Mouse (Mus musculus) splenic B cell, adult 2 months (primary cell): Measurements from ENCODE around the gene Sept12.

Experiments
- DNase-seq: peaks from one replicate; pipeline ENCODE4 v3.0.0-alpha.2; 2011; ENCODE audit warnings: low read depth, low spot score
- H3K27me3 ChIP-seq: 2 replicates; pipeline ENCODE4 v1.6.1; 2012; ENCODE audit warnings: mild to moderate bottlenecking, low read length, moderate library complexity, mixed read lengths; ENCODE audit not compliant: control insufficient read depth, poor library complexity, insufficient read depth, severe bottlenecking
- H3K36me3 ChIP-seq: 2 replicates; pipeline ENCODE4 v1.6.1; 2012; ENCODE audit warnings: mild to moderate bottlenecking, low read length, moderate library complexity, mixed read lengths; ENCODE audit not compliant: control insufficient read depth, poor library complexity, insufficient read depth, severe bottlenecking

Sept12 gene

GRCm38 (mm10) chr16:4937351-4938190, 60.1 kb downstream of the Sept12 start:
- peaks cover 10% of the 10 kb centered on the region for H3K36me3 ChIP-seq
- no peaks in the 10 kb centered on the region for H3K27me3 ChIP-seq
- DNase-seq = no peak
